Mouse (Mus musculus) lung, embryonic 14.5 days (tissue): ENCODE results near the gene Timm22. TPM values are rescaled to one million over a fixed set of nuclear protein-coding genes. Genes with fewer than 3 reads are reported as not detected.
A peak's percentile ranks its signal among the peaks of the same experiment; 100 is the strongest.

Experiments
- ATAC-seq: fragments of 200-750 bp; cut with Nextera tagmentation; 2 replicates; pipeline ENCODE4 v1.8.0; 2017; ENCODE audit warnings: mild to moderate bottlenecking, moderate TSS enrichment, moderate library complexity; ENCODE audit not compliant: insufficient read depth
- DNase-seq: peaks from one replicate; pipeline ENCODE4 v3.0.0-alpha.2; 2015
- H3K27ac ChIP-seq: fragments of 300-500 bp; sonication (generic); 2 replicates; pipeline ENCODE4 v1.5.1; 2014; ENCODE audit warnings: low read depth, mild to moderate bottlenecking, moderate library complexity
- H3K27me3 ChIP-seq: fragments of 300-500 bp; sonication (generic); 2 replicates; pipeline ENCODE4 v1.6.1; 2014; ENCODE audit warnings: low read length, control low read depth; ENCODE audit not compliant: insufficient read depth
- H3K36me3 ChIP-seq: fragments of 300-500 bp; sonication (generic); 2 replicates; pipeline ENCODE4 v1.6.1; 2014; ENCODE audit warnings: control low read depth; ENCODE audit not compliant: insufficient read depth
- H3K4me1 ChIP-seq: fragments of 300-500 bp; sonication (generic); 2 replicates; pipeline ENCODE4 v1.6.1; 2014; ENCODE audit warnings: antibody characterized with exemption, control low read depth; ENCODE audit not compliant: insufficient read depth
- H3K4me2 ChIP-seq: fragments of 300-500 bp; sonication (generic); 2 replicates; pipeline ENCODE4 v1.6.1; 2014; ENCODE audit warnings: mild to moderate bottlenecking
- H3K4me3 ChIP-seq: fragments of 300-500 bp; sonication (generic); 2 replicates; pipeline ENCODE4 v1.5.1; 2014; ENCODE audit warnings: low read depth, low read length
- H3K9ac ChIP-seq: fragments of 300-500 bp; sonication (generic); 2 replicates; pipeline ENCODE4 v1.6.1; 2014
- H3K9me3 ChIP-seq: fragments of 300-500 bp; sonication (generic); 2 replicates; pipeline ENCODE4 v1.6.1; 2016; ENCODE audit warnings: low read depth, low read length, control low read depth
- CTCF ChIP-seq: IDR thresholded peaks from 2 replicates; pipeline ENCODE4 v1.5.1; 2016; ENCODE audit warnings: antibody characterized with exemption, low read depth
- WGBS: fragments of 180-500 bp; shearing (Covaris S2); extraction: QIAGEN DNeasy Blood & Tissue Kit; methylation state at CpG from one replicate; pipeline ENCODE4 v1.1.7; 2014; 5-methylcytosine and 5-hydroxymethylcytosine counted together
- polyA plus RNA-seq: library from polyadenylated mRNA; unstranded; fragments of >200 nt; fragmentation: Nextera tagmentation; extraction: Ambion mirVana; gene quantifications from 2 replicates; pipeline ENCODE4 v1.2.1, GENCODE M21; 2014

The Timm22 gene
- polyA plus RNA-seq, 1 experiment from 2014 or later = 127 TPM

DNA sequence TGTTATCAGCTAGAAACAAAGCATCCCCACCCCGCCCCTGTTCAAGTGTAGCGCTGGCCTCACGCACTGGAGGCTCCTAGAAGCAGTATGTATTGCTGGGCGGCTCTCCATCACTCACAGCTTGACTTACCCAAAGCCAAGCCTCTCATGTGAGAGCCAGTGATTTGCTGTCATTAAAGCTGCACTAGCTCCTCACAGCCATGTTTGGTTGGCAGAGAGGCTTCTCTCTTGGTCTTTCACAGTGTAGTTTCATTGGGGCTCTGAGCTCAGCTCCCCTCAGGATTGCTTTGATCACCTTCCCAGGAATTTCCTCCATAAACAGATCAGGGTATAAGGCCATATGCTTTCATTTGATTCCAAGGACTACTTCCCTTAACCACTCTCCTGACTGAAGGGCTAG, 6.5 kb downstream of the Timm22 start:
- ATAC-seq (peak; percentile 56), DNase-seq (peak; percentile 37)
- Histone ChIP-seq H3K27me3 (no peaks in the 10 kb centered on the region), H3K4me2 (no peak overlapping the region), H3K27ac (no peak overlapping the region), H3K36me3 (peaks cover 75% of the 10 kb centered on the region), H3K4me1 (no peaks in the 10 kb centered on the region), H3K9me3 (no peaks in the 10 kb centered on the region), H3K9ac (no peak overlapping the region), H3K4me3 (no peak overlapping the region)
- TF ChIP-seq CTCF = no peak
- 69% methylated on average over 4 of the region's 4 CpGs for WGBS

DNA sequence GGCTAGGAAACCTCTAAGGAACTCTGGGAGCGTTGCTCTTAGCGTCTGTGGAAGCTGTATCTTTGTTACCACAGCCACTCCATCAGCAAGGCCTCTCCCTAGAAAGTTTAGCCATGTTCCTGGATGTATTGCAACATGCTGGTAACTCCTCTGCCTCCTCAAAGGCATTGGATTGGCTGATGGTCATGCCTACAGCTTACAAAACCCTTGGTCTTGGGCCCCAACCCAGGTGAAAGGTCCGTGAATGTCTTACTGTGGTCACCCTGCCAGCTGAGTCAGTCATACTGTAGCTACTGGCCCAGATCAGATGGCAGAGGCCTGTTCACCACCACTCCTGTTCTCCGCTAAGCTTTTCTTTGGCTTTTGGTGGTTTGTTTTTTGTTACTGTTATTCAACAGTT, 8.2 kb downstream of the Timm22 start:
- H3K9me3 ChIP-seq = no peaks in the 10 kb centered on the region
- no peak for DNase-seq
- no peaks in the 10 kb centered on the region for H3K4me1 ChIP-seq
- H3K9ac ChIP-seq = no peak overlapping the region
- H3K36me3 ChIP-seq = peaks cover 89% of the 10 kb centered on the region
- no peak for ATAC-seq
- 86% methylated on average over 4 of the region's 4 CpGs for WGBS
- H3K27me3 ChIP-seq = no peaks in the 10 kb centered on the region
- no peak for TF ChIP-seq CTCF
- H3K4me2 ChIP-seq = no peak overlapping the region
- H3K27ac ChIP-seq = no peak overlapping the region
- no peak overlapping the region for H3K4me3 ChIP-seq

DNA sequence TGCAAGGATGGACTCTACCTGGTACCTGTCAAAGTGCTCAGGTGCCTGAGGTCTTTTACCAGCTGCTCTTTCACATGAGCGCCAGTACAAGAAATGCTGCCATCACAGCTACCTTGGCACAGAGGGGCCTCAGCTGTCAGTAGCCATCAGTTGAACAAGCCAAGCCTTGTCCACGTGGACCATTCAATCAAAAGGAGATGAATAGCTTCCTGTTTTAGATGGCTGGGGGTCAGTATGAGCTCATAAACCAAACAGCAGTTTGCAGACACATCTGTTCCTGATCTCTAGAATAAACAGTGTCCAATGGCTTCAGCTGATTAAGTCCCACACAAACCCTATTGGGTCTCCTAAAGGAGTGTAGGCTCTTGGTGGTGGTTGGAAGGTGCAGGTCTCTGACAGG, 9.2 kb downstream of the Timm22 start:
- peaks cover 95% of the 10 kb centered on the region for H3K36me3 ChIP-seq
- H3K4me1 ChIP-seq = no peaks in the 10 kb centered on the region
- no peaks in the 10 kb centered on the region for H3K27me3 ChIP-seq
- DNase-seq (no peak), ATAC-seq (no peak)
- H3K9me3 ChIP-seq = no peaks in the 10 kb centered on the region
- H3K4me3 ChIP-seq = no peak overlapping the region
- 46% methylated on average over 2 of the region's 2 CpGs for WGBS
- H3K9ac ChIP-seq = no peak overlapping the region
- no peak overlapping the region for H3K27ac ChIP-seq
- H3K4me2 ChIP-seq = no peak overlapping the region
- TF ChIP-seq CTCF = no peak

DNA sequence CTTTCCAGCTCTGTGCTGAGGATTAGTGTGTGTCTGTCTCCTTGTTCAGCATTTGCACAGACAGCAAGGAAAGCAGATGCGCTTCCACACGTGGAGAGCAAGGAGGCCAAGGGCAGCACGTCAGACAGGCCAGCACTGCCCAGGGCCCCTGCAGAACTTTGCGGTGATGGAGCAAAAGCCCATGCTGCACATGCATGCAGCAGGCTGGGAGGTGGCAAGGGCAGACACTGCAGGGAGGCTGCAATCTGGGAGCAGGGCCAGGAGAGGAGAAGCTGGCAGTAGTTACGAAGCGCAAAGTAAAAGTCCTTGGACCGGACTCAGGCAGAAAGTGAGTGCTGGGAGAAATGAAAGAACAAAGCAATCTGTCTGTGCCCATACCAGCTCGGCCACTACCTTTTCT, 11.7 kb downstream of the Timm22 start:
- 78% methylated on average over 8 of the region's 8 CpGs for WGBS
- Histone ChIP-seq H3K4me3 (no peak overlapping the region), H3K27me3 (no peaks in the 10 kb centered on the region), H3K4me1 (no peaks in the 10 kb centered on the region), H3K4me2 (no peak overlapping the region), H3K9ac (no peak overlapping the region), H3K27ac (peak overlapping the region; percentile 36; the same call in 1 of the 2 replicates), H3K9me3 (no peaks in the 10 kb centered on the region), H3K36me3 (peaks cover 95% of the 10 kb centered on the region)
- ATAC-seq (no peak), DNase-seq (no peak)
- TF ChIP-seq CTCF = no peak

DNA sequence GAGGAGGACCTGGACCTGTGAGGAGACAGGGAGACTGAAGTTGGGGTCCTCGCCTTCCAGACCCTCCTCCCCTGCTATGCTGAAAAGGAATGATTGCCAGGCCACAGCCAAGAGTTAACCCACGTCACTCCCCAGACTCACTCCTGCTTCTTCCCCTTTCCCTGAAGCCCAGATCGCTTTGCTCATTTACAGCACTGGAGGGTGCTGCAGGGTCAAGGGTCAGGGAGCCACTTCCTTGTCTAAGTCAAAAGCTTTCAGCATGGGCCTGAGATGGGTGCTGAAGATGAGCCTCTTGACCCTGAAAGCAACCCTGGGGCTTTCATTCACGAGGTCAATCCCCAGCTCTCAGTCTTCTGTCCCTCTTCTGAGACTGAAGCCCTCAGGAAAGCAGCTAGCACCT, 12.4 kb downstream of the Timm22 start:
- Histone ChIP-seq H3K27me3 (no peaks in the 10 kb centered on the region), H3K4me1 (no peaks in the 10 kb centered on the region), H3K4me2 (no peak overlapping the region), H3K9me3 (no peaks in the 10 kb centered on the region), H3K4me3 (no peak overlapping the region), H3K27ac (no peak overlapping the region), H3K36me3 (peaks cover 95% of the 10 kb centered on the region), H3K9ac (no peak overlapping the region)
- 64% methylated on average over 4 of the region's 4 CpGs for WGBS
- TF ChIP-seq CTCF = no peak
- DNase-seq = no peak
- ATAC-seq = no peak

DNA sequence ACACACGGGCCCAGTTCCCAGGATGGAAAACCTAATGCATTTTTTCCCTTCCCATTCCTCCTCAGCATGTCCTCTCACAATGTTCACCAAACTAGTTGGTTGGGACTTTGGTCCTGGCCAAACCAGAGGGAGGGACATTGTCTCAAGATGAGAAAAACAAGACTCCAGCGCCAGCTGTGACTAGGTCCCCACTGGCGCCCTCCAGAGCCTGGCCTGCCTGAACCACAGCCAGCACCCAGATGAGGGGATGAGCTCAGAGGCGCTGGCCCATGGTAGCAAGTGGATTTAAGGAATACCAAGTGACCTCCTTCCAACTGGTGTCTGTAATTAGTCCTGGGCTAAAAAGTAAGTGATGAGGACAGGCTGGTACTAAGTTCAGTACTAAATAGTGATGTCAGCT, 14.1 kb downstream of the Timm22 start:
- Histone ChIP-seq H3K27ac (no peak overlapping the region), H3K27me3 (no peaks in the 10 kb centered on the region), H3K4me3 (no peak overlapping the region), H3K36me3 (peaks cover 89% of the 10 kb centered on the region), H3K4me2 (no peak overlapping the region), H3K9ac (no peak overlapping the region), H3K9me3 (no peaks in the 10 kb centered on the region), H3K4me1 (no peaks in the 10 kb centered on the region)
- no peak for ATAC-seq
- WGBS = 60% methylated on average over 4 of the region's 4 CpGs
- no peak for TF ChIP-seq CTCF
- no peak for DNase-seq

DNA sequence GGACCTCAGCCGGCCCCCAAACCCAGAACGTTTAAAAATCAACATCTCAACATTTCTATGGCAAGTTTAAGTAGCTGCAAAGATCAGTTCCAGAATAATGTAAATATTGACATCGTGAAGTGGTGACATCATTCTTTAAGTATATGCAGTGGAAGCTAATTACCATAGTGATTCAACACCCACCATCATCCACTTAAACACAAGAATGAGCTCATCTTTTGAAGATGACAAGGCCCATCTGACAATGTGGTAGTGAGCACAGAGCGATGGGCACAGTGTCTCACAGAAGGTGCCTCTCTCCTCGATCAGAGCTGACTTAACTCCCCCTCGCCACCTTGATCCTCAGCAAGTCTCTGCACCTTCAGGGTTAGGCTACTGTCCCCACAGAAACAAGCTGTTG, 19.0 kb downstream of the Timm22 start:
- Histone ChIP-seq H3K4me3 (no peak overlapping the region), H3K36me3 (peaks cover 43% of the 10 kb centered on the region), H3K9me3 (no peaks in the 10 kb centered on the region), H3K9ac (no peak overlapping the region), H3K27me3 (no peaks in the 10 kb centered on the region), H3K27ac (no peak overlapping the region; the same call in 1 of the 2 replicates), H3K4me2 (no peak overlapping the region), H3K4me1 (no peaks in the 10 kb centered on the region)
- no peak for TF ChIP-seq CTCF
- WGBS = 56% methylated on average over 6 of the region's 6 CpGs
- no peak for ATAC-seq
- no peak for DNase-seq

DNA sequence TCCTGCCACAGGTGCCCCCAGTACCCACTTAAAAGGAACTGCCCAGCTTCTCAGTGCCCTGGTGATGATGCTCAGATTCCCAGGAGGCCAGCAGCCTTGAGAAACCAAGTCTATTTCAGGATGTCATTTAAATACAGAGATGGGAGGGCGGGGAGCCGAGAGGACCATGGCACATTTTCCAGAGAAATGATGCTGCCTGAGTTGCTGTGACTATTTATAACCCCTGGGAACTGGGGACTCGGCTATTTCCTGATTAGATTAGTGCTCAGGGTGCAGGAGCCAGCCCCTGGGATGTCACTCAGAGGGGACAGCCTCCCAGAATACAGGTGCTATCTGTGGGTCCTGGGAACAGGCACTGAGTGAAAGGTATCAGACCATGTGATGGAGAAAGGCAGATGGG, 21.0 kb downstream of the Timm22 start:
- ATAC-seq = no peak
- no peak overlapping the region for H3K9ac ChIP-seq
- DNase-seq = no peak
- TF ChIP-seq CTCF = no peak
- no peaks in the 10 kb centered on the region for H3K27me3 ChIP-seq
- no peak overlapping the region for H3K4me2 ChIP-seq
- H3K4me1 ChIP-seq = no peaks in the 10 kb centered on the region
- no peaks in the 10 kb centered on the region for H3K9me3 ChIP-seq
- no peak overlapping the region for H3K4me3 ChIP-seq
- peaks cover 25% of the 10 kb centered on the region for H3K36me3 ChIP-seq
- H3K27ac ChIP-seq = no peak overlapping the region
- WGBS = 78% methylated on average over 3 of the region's 3 CpGs
